Mouse (Mus musculus) embryonic fibroblast, embryonic 13.5 days (primary cell): ENCODE data around the gene Crebbp. TPM values are rescaled to one million over a fixed set of nuclear protein-coding genes. Genes with fewer than 3 reads are reported as not detected.

Experiments used
- H3K27ac ChIP-seq: 2 replicates; pipeline ENCODE4 v1.5.1; 2012; ENCODE audit warnings: low read length, control low read depth, inconsistent platforms; ENCODE audit not compliant: insufficient read depth
- H3K4me1 ChIP-seq: 2 replicates; pipeline ENCODE4 v1.6.1; 2011; ENCODE audit warnings: low read length; ENCODE audit not compliant: control insufficient read depth, insufficient read depth
- H3K4me3 ChIP-seq: 2 replicates; pipeline ENCODE4 v1.5.1; 2011; ENCODE audit warnings: mild to moderate bottlenecking, control low read depth, low read length; ENCODE audit not compliant: insufficient read depth
- CTCF ChIP-seq: IDR thresholded peaks from 2 replicates; pipeline ENCODE4 v1.5.1; 2011; ENCODE audit warnings: mild to moderate bottlenecking, control low read depth, low read length, moderate library complexity, borderline replicate concordance; ENCODE audit not compliant: insufficient read depth
- POLR2A ChIP-seq: IDR thresholded peaks from 2 replicates; pipeline ENCODE4 v1.6.1; 2011; ENCODE audit warnings: low read depth, mild to moderate bottlenecking, control low read depth, low read length, moderate library complexity
- polyA plus RNA-seq: library from polyadenylated mRNA; stranded (reverse); fragments of >200 nt; gene quantifications from 2 replicates; pipeline ENCODE4 v1.2.4, GENCODE M21; 2011; ENCODE audit warnings: low read depth; ENCODE audit not compliant: missing spikeins, insufficient read length

Gene Crebbp
- polyA plus RNA-seq, 1 experiment, result 62.2 TPM

- Histone ChIP-seq H3K4me3 (no peak overlapping the region), H3K27ac (no peak overlapping the region), H3K4me1 (no peaks in the 10 kb centered on the region)
- TF ChIP-seq POLR2A, result no peak
- peak; percentile 68; the same call in 1 of the 2 replicates for TF ChIP-seq CTCF
These were observed 145.2 kb downstream of the Crebbp start for GRCm38 (mm10) chr16:4068588-4068987.

- no peak overlapping the region for H3K4me3 ChIP-seq
- no peak overlapping the region for H3K27ac ChIP-seq
- no peak for TF ChIP-seq CTCF
- no peaks in the 10 kb centered on the region for H3K4me1 ChIP-seq
These were observed 148.9 kb downstream of the Crebbp start for GRCm38 (mm10) chr16:4064945-4065344.

- Histone ChIP-seq H3K4me1 (no peaks in the 10 kb centered on the region), H3K4me3 (no peak overlapping the region), H3K27ac (no peak overlapping the region)
- TF ChIP-seq POLR2A (no peak), CTCF (no peak)
These were observed 160.0 kb downstream of the Crebbp start for GRCm38 (mm10) chr16:4053811-4054210.

GRCm38 (mm10) chr16:4052601-4053000 is 161.2 kb downstream of the Crebbp start:
- no peaks in the 10 kb centered on the region for H3K4me1 ChIP-seq
- H3K4me3 ChIP-seq, result no peak overlapping the region
- no peak for TF ChIP-seq CTCF
- no peak for TF ChIP-seq POLR2A
- H3K27ac ChIP-seq, result no peak overlapping the region

GRCm38 (mm10) chr16:4045524-4045923 is 168.3 kb downstream of the Crebbp start:
- TF ChIP-seq CTCF (no peak), POLR2A (no peak)
- no peak overlapping the region for H3K4me3 ChIP-seq
- no peaks in the 10 kb centered on the region for H3K4me1 ChIP-seq
- no peak overlapping the region for H3K27ac ChIP-seq

GRCm38 (mm10) chr16:4044093-4044492 is 169.7 kb downstream of the Crebbp start:
- H3K4me3 ChIP-seq, result no peak overlapping the region
- no peak overlapping the region for H3K27ac ChIP-seq
- no peaks in the 10 kb centered on the region for H3K4me1 ChIP-seq
- TF ChIP-seq CTCF, result no peak
- TF ChIP-seq POLR2A, result no peak

- TF ChIP-seq CTCF, result no peak
- TF ChIP-seq POLR2A, result no peak
- Histone ChIP-seq H3K27ac (no peak overlapping the region), H3K4me1 (no peaks in the 10 kb centered on the region), H3K4me3 (no peak overlapping the region)
These were observed 172.2 kb downstream of the Crebbp start for GRCm38 (mm10) chr16:4041646-4042045.

GRCm38 (mm10) chr16:4040206-4040605 is 173.6 kb downstream of the Crebbp start:
- TF ChIP-seq CTCF, result no peak
- TF ChIP-seq POLR2A, result no peak
- no peaks in the 10 kb centered on the region for H3K4me1 ChIP-seq
- no peak overlapping the region for H3K27ac ChIP-seq
- H3K4me3 ChIP-seq, result no peak overlapping the region

- TF ChIP-seq CTCF (no peak), POLR2A (no peak)
- no peak overlapping the region for H3K27ac ChIP-seq
- H3K4me1 ChIP-seq, result no peaks in the 10 kb centered on the region
- H3K4me3 ChIP-seq, result no peak overlapping the region
These were observed 176.1 kb downstream of the Crebbp start for GRCm38 (mm10) chr16:4037690-4038089.

- no peak for TF ChIP-seq CTCF
- TF ChIP-seq POLR2A, result no peak
- Histone ChIP-seq H3K4me3 (no peak within 1 kb of the TSS), H3K27ac (no peak within 1 kb of the TSS), H3K4me1 (no peaks in the 10 kb centered on the region)
These were observed 177.0 kb downstream of the Crebbp start, which contains the start of gene Dnase1 for GRCm38 (mm10) chr16:4036807-4037206. Gene Dnase1, plus strand, starts transcription at chr16:4036942.

GRCm38 (mm10) chr16:4035575-4035974 is 178.2 kb downstream of the Crebbp start:
- TF ChIP-seq CTCF (no peak), POLR2A (no peak)
- Histone ChIP-seq H3K27ac (no peak overlapping the region), H3K4me1 (no peaks in the 10 kb centered on the region), H3K4me3 (no peak overlapping the region)
